Comparison of ENCODE assay signal across 10 mouse cellular contexts in genomic region chr13:5826170-5826827, GRCm38 (mm10). TPM values are rescaled to one million over a fixed set of nuclear protein-coding genes. Genes with fewer than 3 reads are reported as not detected.
A peak's percentile ranks its signal among the peaks of the same experiment; 100 is the strongest.
DNase-seq lines count a peak whose midpoint lies in the region; ATAC-seq and TF ChIP-seq lines count a peak whose summit lies in the region.
"Had no signal": no experiment of that assay in that cellular context is flagged by ENCODE, and none has a peak within 500 bp of the region (broad histone marks: within the 10 kb centered on the region; RNA-seq: fewer than 3 reads in every experiment).

No protein-coding gene starts in this region.

- H3K4me3 ChIP-seq in kidney, embryonic 16.5 days (ENCODE audit: low read length), result no peak overlapping the region
- no peak overlapping the region for H3K4me3 ChIP-seq in embryonic facial prominence, embryonic 12.5 days
- no peak overlapping the region for H3K4me3 ChIP-seq in intestine, embryonic 14.5 days (ENCODE audit: low read depth, low read length)
- H3K4me3 ChIP-seq in myocyte, result no peak overlapping the region
- H3K4me3 ChIP-seq: hindbrain, embryonic 10.5 days; limb, embryonic 15.5 days had no signal

- no peaks in the 10 kb centered on the region for H3K9me3 ChIP-seq in kidney, embryonic 16.5 days (ENCODE audit: low read length)
- H3K9me3 ChIP-seq in embryonic facial prominence, embryonic 12.5 days, result no peaks in the 10 kb centered on the region
- no peaks in the 10 kb centered on the region for H3K9me3 ChIP-seq in intestine, embryonic 14.5 days (ENCODE audit: control insufficient read depth, low read length)
- H3K9me3 ChIP-seq: hindbrain, embryonic 10.5 days; limb, embryonic 15.5 days had no signal

- no peaks in the 10 kb centered on the region for H3K36me3 ChIP-seq in kidney, embryonic 16.5 days (ENCODE audit: insufficient read depth, low read length)
- H3K36me3 ChIP-seq in embryonic facial prominence, embryonic 12.5 days, result no peaks in the 10 kb centered on the region
- no peaks in the 10 kb centered on the region for H3K36me3 ChIP-seq in intestine, embryonic 14.5 days (ENCODE audit: control insufficient read depth, insufficient read depth, low read length)
- H3K36me3 ChIP-seq in myocyte (ENCODE audit: control insufficient read depth, insufficient read depth), result no peaks in the 10 kb centered on the region
- H3K36me3 ChIP-seq: hindbrain, embryonic 10.5 days; limb, embryonic 15.5 days had no signal

- TF ChIP-seq POLR2A in myocyte (IDR thresholded peaks at IDR 0.05; ENCODE audit: insufficient read length, low read depth), result no peak

- H3K9ac ChIP-seq in kidney, embryonic 16.5 days (replicated peaks; ENCODE audit: low read length), result no peak overlapping the region
- no peak overlapping the region for H3K9ac ChIP-seq in embryonic facial prominence, embryonic 12.5 days
- H3K9ac ChIP-seq in intestine, embryonic 14.5 days (ENCODE audit: low read length), result no peak overlapping the region
- H3K9ac ChIP-seq: limb, embryonic 15.5 days had no signal

- H3ac ChIP-seq in myocyte (ENCODE audit: control insufficient read depth, insufficient read length), result no peak overlapping the region

- H3K4me1 ChIP-seq in kidney, embryonic 16.5 days (ENCODE audit: insufficient read depth, low read length), result no peaks in the 10 kb centered on the region
- H3K4me1 ChIP-seq in embryonic facial prominence, embryonic 12.5 days, result peaks cover 4% of the 10 kb centered on the region; the same call in 1 of the 2 replicates
- H3K4me1 ChIP-seq in intestine, embryonic 14.5 days (replicated peaks; ENCODE audit: control insufficient read depth, insufficient read depth, low read length), result peaks cover 12% of the 10 kb centered on the region; the same call in 1 of the 2 replicates

- no peaks in the 10 kb centered on the region for H3K79me2 ChIP-seq in myocyte (ENCODE audit: control insufficient read depth, insufficient read depth)

- ATAC-seq in kidney, embryonic 16.5 days (ENCODE audit: low FRiP score, low TSS enrichment), result peak; percentile 46; the same call in 1 of the 2 replicates
- ATAC-seq in embryonic facial prominence, embryonic 12.5 days (ENCODE audit: insufficient number of reproducible peaks, insufficient read depth, low FRiP score, low TSS enrichment), result 0 out of 2 replicates have a peak, but pooled peaks have one; percentile 60
- peak; percentile 85 for ATAC-seq in intestine, embryonic 14.5 days (replicated peaks; ENCODE audit: low FRiP score, low TSS enrichment, low read depth)
- no peak for ATAC-seq in frontal cortex, adult (ENCODE audit: low TSS enrichment)

- no peak for DNase-seq in kidney, postnatal 10 days
- no peak for DNase-seq in intestine, embryonic 14.5 days (ENCODE audit: low spot score)
- DNase-seq in B cell, adult 2 months, result no peak
- DNase-seq in thymus, postnatal 25 days, result no peak

- H3K27me3 ChIP-seq in kidney, embryonic 16.5 days (ENCODE audit: insufficient read depth, low read length), result no peaks in the 10 kb centered on the region
- H3K27me3 ChIP-seq in embryonic facial prominence, embryonic 12.5 days, result no peaks in the 10 kb centered on the region
- H3K27me3 ChIP-seq in intestine, embryonic 14.5 days (replicated peaks; ENCODE audit: control insufficient read depth, insufficient read depth, low read length), result no peaks in the 10 kb centered on the region
- H3K27me3 ChIP-seq in myocyte (ENCODE audit: control insufficient read depth, insufficient read depth, insufficient read length), result no peaks in the 10 kb centered on the region
- H3K27me3 ChIP-seq: limb, embryonic 15.5 days had no signal

- H3K4me2 ChIP-seq in kidney, embryonic 16.5 days (replicated peaks; ENCODE audit: low read depth, low read length), result no peak overlapping the region
- H3K4me2 ChIP-seq in embryonic facial prominence, embryonic 12.5 days (replicated peaks), result no peak overlapping the region
- H3K4me2 ChIP-seq in intestine, embryonic 14.5 days (ENCODE audit: low read length), result peak overlapping the region; percentile 14; the same call in 1 of the 2 replicates
- H3K4me2 ChIP-seq in myocyte (ENCODE audit: low read depth), result peak overlapping the region; percentile 39
- H3K4me2 ChIP-seq: limb, embryonic 15.5 days had no signal

- H3K27ac ChIP-seq in kidney, embryonic 16.5 days (ENCODE audit: low read length), result no peak overlapping the region
- no peak overlapping the region for H3K27ac ChIP-seq in embryonic facial prominence, embryonic 12.5 days
- H3K27ac ChIP-seq in intestine, embryonic 14.5 days (ENCODE audit: low read depth), result no peak overlapping the region
- H3K27ac ChIP-seq: hindbrain, embryonic 10.5 days; limb, embryonic 15.5 days had no signal

- 39% methylated on average over 9 of the region's 9 CpGs for WGBS in kidney, embryonic 16.5 days
- 32% methylated on average over 9 of the region's 9 CpGs for WGBS in embryonic facial prominence, embryonic 12.5 days
- WGBS in intestine, embryonic 14.5 days, result 22% methylated on average over 9 of the region's 9 CpGs

TF ChIP-seq in myocyte, 11 proteins besides CTCF, POLR2A, EP300 and RAD21:
- TF ChIP-seq TCF3 (IDR thresholded peaks at IDR 0.05; ENCODE audit: insufficient read length, low read depth) (no peak), MYOG (IDR thresholded peaks at IDR 0.05; ENCODE audit: control insufficient read depth in 1 of 3, insufficient read depth in 1 of 3, insufficient read length in 2 of 3, low read depth in 2 of 3) (no peak), MYOD1 (IDR thresholded peaks at IDR 0.05; ENCODE audit: control insufficient read depth in 1 of 3, insufficient read length in 2 of 3, low read depth in 2 of 3) (no peak), REST (IDR thresholded peaks at IDR 0.05; ENCODE audit: insufficient read depth, insufficient read length) (no peak), POLR2AphosphoS2 (IDR thresholded peaks at IDR 0.05; ENCODE audit: insufficient read length, low read depth) (no peak), SRF (IDR thresholded peaks at IDR 0.05; ENCODE audit: control insufficient read depth, insufficient read length, low read depth) (no peak), MAX (IDR thresholded peaks at IDR 0.05; ENCODE audit: low read depth) (no peak), USF1 (IDR thresholded peaks at IDR 0.05; ENCODE audit: low read depth) (no peak), CEBPB (IDR thresholded peaks at IDR 0.05; ENCODE audit: insufficient read depth, poor library complexity, severe bottlenecking) (no peak), E2F4 (IDR thresholded peaks at IDR 0.05; ENCODE audit: insufficient read depth) (no peak), TCF12 (IDR thresholded peaks at IDR 0.05; ENCODE audit: insufficient read depth, poor library complexity, severe bottlenecking) (no peak)

RNA-seq across cellular contexts. Expression of gene Klf6, which starts 35.0 kb away (rescaled TPM):
- 57.3 and 65.4 TPM in 2 replicates for polyA plus RNA-seq in kidney, embryonic 16.5 days (2015; fragmentation: Nextera tagmentation; extraction: Ambion mirVana)
- polyA plus RNA-seq in embryonic facial prominence, embryonic 12.5 days (2016; fragmentation: Nextera tagmentation; extraction: Ambion mirVana), result 60.8 and 64.0 TPM in 2 replicates
- polyA plus RNA-seq in intestine, embryonic 14.5 days (2014; fragmentation: Nextera tagmentation; extraction: Ambion mirVana), result 65.3 and 73.7 TPM in 2 replicates
- polyA plus RNA-seq in myocyte (2012; fragmentation: generic; extraction: Trizol), result 21.2 TPM

Comparison
In these comparisons a context has a peak if more than half of its experiments do, and no peak if none do; other contexts are left out.
1. H3K4me2 ChIP-seq: peak in intestine, embryonic 14.5 days (single experiment) and myocyte (single experiment); none in kidney, embryonic 16.5 days (single experiment) and embryonic facial prominence, embryonic 12.5 days (single experiment).